Mouse (Mus musculus): Measurements from ENCODE around the gene Vps45. TPM values are rescaled to one million over a fixed set of nuclear protein-coding genes. Genes with fewer than 3 reads are reported as not detected.
"Not testable (repeated sequence)": the region's sequence is repeated elsewhere in the genome, so short reads cannot be mapped to it uniquely, and the experiment has no call there.

Gene Vps45
- total RNA-seq, 2 experiments from 2014 or later: 15.0 to 22.7 TPM

DNA sequence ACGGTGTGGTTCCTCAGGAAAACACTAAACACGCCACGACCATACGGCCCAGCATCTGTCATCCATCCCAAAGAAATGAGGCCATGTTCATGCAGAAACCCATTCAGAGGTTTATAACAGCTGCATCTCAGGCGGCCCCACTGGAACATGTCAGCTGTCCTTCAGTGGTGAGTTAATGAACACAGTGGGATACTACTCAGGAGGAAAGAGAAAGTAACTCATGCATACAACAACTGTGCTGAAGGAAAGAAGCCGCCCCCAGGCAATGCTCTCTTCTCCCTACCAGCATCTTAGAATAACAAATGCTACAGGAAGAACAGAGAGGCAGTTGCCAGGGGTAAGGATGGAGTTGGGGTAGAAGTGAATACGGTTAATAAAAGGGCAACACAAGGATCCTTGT, 7.5 kb downstream of the Vps45 start:
- TF ChIP-seq CTCF (IDR thresholded peaks at IDR 0.05): no peak

DNA sequence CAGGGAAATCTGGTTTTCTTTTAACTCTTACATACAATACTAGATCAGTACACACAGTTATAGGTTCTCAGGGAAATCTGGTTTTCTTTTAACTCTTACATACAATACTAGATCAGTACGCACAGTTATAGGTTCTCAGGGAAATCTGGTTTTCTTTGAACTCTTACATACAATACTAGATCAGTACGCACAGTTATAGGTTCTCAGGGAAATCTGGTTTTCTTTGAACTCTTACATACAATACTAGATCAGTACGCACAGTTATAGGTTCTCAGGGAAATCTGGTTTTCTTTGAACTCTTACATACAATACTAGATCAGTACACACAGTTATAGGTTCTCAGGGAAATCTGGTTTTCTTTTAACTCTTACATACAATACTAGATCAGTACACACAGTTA, 13.7 kb downstream of the Vps45 start:
- H3K4me3 ChIP-seq; intact Hi-C loops (cut with DNase I); H3K27ac ChIP-seq; DNase-seq: not testable (repeated sequence)

More for the DNA sequence above, 7.5 kb downstream of the Vps45 start:
- intact Hi-C loops (cut with DNase I): loop anchor here (1.0 to 5.0 kb wide), 2 partner anchors 85 to 188 kb away; no protein-coding TSS in a partner anchor
- Histone ChIP-seq H3K27ac (no peak overlapping the region), H3K4me3 (no peak overlapping the region)
- DNase-seq: no peak

DNA sequence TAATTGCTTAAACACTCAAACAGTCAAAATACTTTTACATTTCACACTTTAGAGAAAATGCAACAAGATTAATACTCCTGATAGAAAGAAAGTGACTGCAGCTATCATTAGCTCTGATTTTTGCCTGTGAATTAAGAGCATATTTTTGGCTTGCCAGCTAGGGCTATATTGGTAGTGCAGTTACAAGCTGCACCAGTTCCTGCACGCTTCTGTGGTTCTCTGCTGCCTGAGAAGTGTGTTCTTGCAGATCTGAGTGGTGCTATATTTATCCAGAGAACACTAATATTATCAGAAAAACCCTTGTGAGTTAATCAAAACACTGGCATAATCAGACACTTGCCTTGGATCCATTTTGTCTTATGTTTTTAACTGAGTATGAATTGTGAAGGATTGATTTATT, 15.2 kb downstream of the Vps45 start:
- no peak overlapping the region for H3K4me3 ChIP-seq
- DNase-seq: no peak

DNA sequence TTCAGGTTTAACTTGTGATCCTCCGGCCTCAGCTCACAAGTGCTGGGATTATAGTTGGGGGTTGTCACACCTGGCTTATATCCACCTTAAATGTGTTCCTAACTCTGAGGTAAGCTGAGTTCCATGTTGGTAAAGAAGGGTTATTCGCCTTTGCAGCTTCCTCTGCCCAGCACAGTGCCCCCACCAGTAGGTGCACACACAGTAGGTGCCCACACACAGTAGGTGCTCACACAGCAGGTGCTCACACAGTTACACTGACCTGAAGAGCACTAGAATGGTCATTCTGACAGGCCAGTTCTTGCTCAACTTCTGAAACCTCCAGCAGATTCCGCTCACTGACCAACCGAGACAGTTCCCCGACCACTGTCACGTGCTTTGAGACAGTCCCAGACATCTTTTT, 17.2 kb downstream of the Vps45 start:
- no peak for DNase-seq
- TF ChIP-seq CTCF (IDR thresholded peaks at IDR 0.05): no peak
- H3K4me3 ChIP-seq: no peak overlapping the region
- no peak overlapping the region for H3K27ac ChIP-seq
- intact Hi-C loops (cut with DNase I): no loop called here

More for the DNA sequence above, 15.2 kb downstream of the Vps45 start:
- TF ChIP-seq CTCF (IDR thresholded peaks at IDR 0.05): no peak
- no peak overlapping the region for H3K27ac ChIP-seq
- intact Hi-C loops (cut with DNase I): no loop called here

DNA sequence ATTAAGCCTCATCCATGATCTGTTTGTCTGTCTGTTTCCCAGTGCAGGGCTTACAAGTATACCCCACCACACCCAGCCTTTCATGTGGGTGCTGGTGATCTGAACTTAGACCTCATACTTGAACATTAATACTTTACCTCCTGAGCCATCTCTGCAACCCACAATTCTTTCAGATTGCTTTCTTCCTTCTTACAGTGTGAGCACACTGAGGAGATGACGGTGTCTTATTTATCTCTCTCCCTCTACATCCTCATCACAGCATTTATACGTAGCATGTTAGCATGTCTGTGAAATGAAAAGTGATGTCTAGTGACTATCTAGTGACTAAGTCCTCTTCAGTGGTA, 17.6 kb downstream of the Vps45 start:
- no peak for TF ChIP-seq CTCF (IDR thresholded peaks at IDR 0.05)
- no peak overlapping the region for H3K27ac ChIP-seq
- intact Hi-C loops (cut with DNase I): no loop called here
- DNase-seq: no peak
- no peak overlapping the region for H3K4me3 ChIP-seq

DNA sequence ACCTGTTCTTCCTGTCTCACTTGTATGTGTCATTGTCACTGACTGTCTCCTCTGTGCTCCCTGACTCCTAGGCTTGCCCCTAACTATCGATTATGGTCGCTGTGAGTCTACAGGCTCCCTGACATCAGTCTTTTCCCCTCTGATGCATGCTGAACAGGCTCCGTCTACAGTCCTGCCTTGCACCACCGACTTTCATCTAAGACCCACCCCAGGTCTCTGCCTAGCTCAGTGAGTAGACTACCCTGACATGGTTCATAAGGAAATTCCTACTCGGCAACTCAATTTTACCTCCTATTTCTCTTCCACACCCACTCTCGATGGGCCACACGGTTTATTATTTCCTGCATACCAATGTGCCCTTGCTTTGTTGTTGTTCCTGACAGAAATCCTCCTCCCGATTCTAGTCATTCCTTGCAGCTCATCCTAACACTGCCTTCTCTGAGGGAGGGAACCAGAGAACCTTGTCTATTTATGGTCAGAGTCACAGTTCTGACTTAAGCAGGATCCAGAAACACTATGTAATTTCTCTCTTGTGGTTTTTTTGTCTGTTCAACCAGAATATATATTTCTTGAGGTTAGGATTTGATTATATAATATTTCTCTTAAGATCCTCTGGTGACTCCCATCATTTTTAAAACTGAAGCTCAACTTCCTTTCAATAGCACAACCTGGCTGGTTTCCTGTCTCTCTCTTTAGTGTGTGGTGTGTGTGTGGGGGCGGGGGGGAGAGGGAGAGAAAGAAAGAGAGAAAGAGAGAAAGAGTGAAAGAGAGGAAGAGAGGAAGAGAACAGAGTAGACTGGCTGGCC, 18.2 kb downstream of the Vps45 start:
- no peak overlapping the region for H3K4me3 ChIP-seq
- no peak for DNase-seq
- no peak for TF ChIP-seq CTCF (IDR thresholded peaks at IDR 0.05)
- intact Hi-C loops (cut with DNase I): no loop called here
- no peak overlapping the region for H3K27ac ChIP-seq

DNA sequence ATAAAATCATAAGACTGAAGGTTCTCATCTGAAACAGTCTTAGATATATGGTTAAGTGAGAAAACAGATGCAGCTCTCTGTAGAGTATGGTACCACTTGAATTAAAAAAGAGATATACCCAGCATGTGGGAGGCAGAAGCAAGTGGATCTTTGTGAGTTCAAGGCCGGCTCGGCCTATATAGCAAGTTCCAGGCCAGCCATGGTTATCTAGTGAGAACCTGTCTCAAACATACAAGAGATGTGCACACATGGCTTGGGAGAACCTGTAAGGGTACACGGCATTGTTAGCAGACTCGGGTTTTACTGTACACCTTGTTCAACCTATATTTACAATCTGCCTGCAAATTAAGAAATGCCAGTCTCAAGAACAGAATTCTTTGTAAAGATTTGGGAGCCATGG, 19.4 kb downstream of the Vps45 start:
- Histone ChIP-seq H3K4me3 (no peak overlapping the region), H3K27ac (no peak overlapping the region)
- intact Hi-C loops (cut with DNase I): no loop called here
- no peak for DNase-seq
- TF ChIP-seq CTCF (IDR thresholded peaks at IDR 0.05): no peak

DNA sequence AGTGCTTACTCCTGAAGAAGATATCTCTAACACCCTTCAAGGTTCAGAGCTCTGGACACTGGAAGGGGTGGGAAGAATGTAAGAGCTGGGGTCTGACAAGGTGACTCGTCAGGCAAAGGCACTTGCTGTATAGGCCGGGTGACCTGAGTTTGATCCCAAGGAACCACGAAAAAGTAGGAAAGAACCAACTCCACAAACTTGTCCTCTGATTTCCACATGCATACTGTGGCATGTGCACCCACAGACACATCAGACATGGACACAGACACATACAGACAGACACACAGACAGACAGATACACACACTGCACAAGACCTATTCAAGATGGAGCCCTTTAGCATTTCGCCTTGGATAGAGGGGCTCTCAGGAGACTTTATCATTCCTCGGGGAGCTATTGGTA, 20.1 kb downstream of the Vps45 start:
- intact Hi-C loops (cut with DNase I): no loop called here
- DNase-seq: no peak
- no peak for TF ChIP-seq CTCF (IDR thresholded peaks at IDR 0.05)
- H3K27ac ChIP-seq: no peak overlapping the region
- no peak overlapping the region for H3K4me3 ChIP-seq

DNA sequence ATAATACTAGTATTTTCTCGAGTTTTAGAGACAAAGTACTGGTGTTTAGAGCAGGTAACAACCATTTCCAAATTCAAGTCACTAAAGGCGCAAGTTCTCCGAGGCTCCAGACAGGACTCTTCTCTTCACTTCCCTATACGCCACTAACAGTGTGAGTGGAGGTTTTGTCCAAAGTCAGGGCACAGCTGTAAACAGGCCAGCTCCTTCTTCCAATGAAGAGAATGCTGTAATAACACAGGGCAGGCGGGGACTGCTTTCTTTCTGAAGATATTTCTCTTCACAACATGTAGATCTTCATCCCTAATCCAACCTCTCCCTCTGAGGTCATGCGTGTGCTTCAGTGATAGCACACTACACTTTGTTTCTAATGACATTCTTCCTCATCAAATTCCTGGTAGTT, 21.5 kb downstream of the Vps45 start:
- no peak for DNase-seq
- Histone ChIP-seq H3K4me3 (no peak overlapping the region), H3K27ac (no peak overlapping the region)
- no peak for TF ChIP-seq CTCF (IDR thresholded peaks at IDR 0.05)
- intact Hi-C loops (cut with DNase I): no loop called here

DNA sequence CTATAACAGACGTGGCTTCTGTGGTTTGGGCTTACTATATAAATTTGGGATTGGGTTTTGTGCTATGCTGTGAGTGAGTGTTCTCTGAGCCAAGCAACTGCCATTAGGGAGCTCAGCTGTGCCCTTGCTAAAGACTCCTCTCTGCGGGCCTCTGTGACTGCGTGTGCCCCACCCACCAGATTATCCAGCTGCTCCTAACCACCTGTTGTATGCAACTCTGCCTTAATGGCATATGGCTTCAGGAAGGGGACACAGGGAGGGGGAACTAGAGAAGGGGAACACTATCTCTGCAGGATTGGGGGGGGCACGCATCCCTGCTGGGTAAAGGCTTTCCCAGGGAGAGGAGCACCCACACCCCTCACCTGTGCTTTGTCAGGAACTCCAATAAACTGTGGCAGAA, 25.2 kb downstream of the Vps45 start:
- no peak overlapping the region for H3K4me3 ChIP-seq
- DNase-seq: no peak
- no peak overlapping the region for H3K27ac ChIP-seq
- intact Hi-C loops (cut with DNase I): no loop called here
- no peak for TF ChIP-seq CTCF (IDR thresholded peaks at IDR 0.05)

DNA sequence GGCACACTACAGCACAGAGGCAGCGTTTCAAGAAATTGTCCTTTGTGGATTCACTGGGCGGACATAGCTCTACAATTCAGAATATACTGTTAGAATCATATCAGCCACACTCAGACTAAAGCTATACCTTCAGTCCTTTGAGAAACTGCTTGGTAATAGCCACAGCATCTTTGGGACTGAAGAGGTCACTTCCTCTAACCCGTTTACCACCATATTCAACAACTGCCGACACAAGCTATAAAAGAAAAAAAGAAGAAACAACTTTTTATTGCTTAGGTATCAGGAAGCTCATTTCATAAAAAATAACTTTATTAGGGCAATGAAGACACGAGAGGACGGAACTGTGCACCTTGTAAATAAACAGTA, 25.6 kb downstream of the Vps45 start:
- TF ChIP-seq CTCF (IDR thresholded peaks at IDR 0.05): no peak
- H3K4me3 ChIP-seq: no peak overlapping the region
- no peak for DNase-seq
- intact Hi-C loops (cut with DNase I): no loop called here
- no peak overlapping the region for H3K27ac ChIP-seq

DNA sequence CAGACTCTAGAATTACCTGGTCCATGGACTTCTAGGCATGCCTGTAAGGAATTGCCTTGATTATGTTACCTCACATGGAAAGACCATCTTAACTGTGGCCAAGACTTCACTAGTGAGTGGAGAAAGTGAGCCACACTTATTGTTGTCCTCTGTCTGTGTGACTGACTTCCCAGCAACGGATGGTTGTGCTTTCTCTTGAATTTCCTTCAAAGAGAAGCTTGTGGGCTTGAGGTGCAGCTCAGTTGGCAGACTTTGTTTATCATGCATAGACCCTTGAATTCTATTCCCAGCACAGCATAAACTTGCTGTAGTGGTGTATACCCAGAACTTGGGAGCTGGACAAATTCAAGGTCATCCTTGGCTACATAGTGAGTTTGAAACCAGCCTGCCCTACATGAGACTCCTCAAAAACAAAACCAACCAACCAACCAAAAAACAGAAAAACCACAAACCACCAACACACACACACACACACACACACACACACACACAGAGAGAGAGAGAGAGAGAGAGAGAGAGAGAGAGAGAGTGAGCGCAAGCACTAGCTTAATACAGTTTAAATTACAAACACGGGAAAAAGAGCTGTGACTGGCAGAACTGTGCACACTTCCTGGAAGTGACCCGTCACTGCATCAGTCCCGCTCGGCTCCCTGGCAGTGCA, 26.1 kb downstream of the Vps45 start:
- no peak for TF ChIP-seq CTCF (IDR thresholded peaks at IDR 0.05)
- DNase-seq: no peak
- intact Hi-C loops (cut with DNase I): no loop called here
- H3K27ac ChIP-seq: no peak overlapping the region
- H3K4me3 ChIP-seq: no peak overlapping the region

DNA sequence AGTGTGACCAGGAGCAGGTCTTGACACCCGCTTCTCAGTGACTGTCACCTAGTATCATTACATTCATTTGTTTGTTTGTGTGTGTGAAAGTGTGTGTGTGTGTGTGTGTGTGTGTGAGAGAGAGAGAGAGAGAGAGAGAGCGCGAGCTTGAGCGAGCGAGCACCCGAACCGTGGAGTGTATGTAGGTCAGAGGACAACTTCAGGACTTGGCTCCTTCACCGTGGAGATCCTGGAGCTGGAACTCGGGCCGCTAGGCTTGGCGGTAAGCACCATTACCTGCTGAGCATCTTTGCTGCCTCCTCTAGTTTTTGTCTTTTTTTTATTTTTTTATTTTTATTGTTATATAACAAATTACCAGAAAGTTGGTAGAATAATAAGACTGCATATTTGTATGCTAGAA, 28.5 kb downstream of the Vps45 start:
- H3K27ac ChIP-seq: no peak overlapping the region
- H3K4me3 ChIP-seq: no peak overlapping the region
- intact Hi-C loops (cut with DNase I): no loop called here
- no peak for TF ChIP-seq CTCF (IDR thresholded peaks at IDR 0.05)
- DNase-seq: no peak

DNA sequence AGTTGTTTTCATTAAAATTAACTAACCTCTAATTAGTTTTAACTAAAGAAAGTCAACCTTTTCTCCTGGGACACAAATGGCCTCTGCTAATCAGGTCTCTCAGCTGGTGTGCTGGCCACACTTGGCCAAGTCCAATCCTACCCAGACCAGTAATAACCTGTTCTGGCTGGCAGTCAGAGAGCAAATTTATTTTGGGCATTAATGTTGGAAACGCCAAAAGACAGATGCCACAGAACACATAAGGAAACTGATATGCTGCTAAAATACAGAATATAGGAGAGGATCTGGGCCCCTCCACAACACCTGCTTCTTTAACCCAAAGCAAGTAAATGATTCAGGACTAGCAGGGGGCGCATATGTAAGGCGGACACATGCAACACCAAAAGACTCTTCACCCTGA, 28.9 kb downstream of the Vps45 start:
- Histone ChIP-seq H3K27ac (no peak overlapping the region), H3K4me3 (no peak overlapping the region)
- no peak for TF ChIP-seq CTCF (IDR thresholded peaks at IDR 0.05)
- intact Hi-C loops (cut with DNase I): no loop called here
- no peak for DNase-seq
